Mouse (Mus musculus): ENCODE measurements around the gene Abcb8.

DNA sequence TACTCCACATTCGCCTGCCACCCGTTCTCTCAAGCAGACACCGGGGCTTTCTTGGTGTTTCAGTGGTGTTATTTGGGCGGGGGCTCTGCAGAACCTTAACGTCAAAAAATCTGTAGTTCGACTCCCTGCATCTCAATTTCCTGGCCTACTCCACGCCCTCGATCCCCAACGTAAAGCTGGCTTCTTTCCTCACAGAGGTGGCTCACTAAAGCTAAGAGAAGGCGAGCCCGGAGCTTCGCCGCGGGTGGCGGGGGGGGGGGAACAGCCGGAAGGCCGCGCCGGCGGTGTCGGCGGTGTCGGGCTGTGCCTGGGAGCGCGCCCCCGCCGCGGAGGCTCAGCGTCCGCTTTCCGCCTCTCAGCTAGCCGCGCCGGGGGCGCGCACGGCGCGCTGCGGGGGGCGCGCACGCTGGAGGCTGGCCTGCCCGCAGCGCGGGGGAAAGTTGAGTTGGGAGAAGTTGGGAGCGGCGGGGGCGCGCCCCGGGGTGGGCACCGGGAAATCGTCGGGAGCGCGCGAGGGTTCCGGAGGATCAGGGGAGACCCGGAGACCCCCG is 31.5 kb downstream of the Abcb8 start:
- TF ChIP-seq GATA1 (IDR thresholded peaks at IDR 0.05; ENCODE audit: borderline replicate concordance, low read length) (no peak), FLI1 (IDR thresholded peaks at IDR 0.05; ENCODE audit: low read length) (no peak)

Data from megakaryocyte, embryonic 14.5 days (primary cell).